Mouse (Mus musculus) lung, adult 2 months (tissue): Measurements from ENCODE around the gene Kcnh8.

ENCODE experiments used
- CTCF ChIP-seq: fragments of 200-500 bp; IDR thresholded peaks from 2 replicates; pipeline ENCODE4 v1.5.1; 2011; ENCODE audit warnings: mild to moderate bottlenecking, low read length, control low read depth; ENCODE audit not compliant: insufficient read depth
- POLR2A ChIP-seq: fragments of 200-500 bp; IDR thresholded peaks from 2 replicates; pipeline ENCODE4 v1.6.1; 2011; ENCODE audit warnings: low read depth, mild to moderate bottlenecking, control low read depth, low read length, borderline replicate concordance; ENCODE audit errors: extremely low read depth

DNA sequence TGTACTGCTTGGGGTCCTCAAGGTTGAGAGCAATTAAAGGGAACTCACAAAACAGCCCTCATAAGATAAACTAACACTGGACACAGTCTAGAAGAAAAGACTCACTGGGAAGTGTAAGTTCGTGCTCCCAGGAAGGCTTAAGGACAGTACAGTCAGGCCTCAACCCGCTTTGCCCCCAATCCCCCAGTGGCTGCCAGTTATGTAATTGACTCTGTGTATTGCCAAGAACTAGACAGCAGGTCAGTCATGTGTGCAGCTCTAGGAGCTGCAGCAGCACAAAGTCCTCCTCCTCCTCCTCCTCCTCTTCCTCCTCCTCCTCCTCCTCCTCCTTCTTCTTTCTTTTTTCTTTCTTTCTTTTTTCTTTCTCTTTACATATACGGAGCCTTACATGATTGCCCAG lies 185.6 kb downstream of the Kcnh8 start:
- no peak for TF ChIP-seq POLR2A
- no peak for TF ChIP-seq CTCF
